Mouse (Mus musculus) Patski (cell line): ENCODE measurements at regions not wholly inside any gene's neighbourhood (a gene's known extent, or its start where the extent isn't known, plus 50 kb on each side); places are given as distances from the start of the nearest gene placed in this dataset.
"Not testable (repeated sequence)": the region's sequence is repeated elsewhere in the genome, so short reads cannot be mapped to it uniquely, and the experiment has no call there.

Experiments
- ATAC-seq: fragments of 100-300 bp; one replicate; pipeline ENCODE4 v1.8.0; 2021
- CTCF ChIA-PET: fragments of 350-600 bp; sonication (Branson Sonifier 250); formaldehyde crosslinking; loops from one replicate; lab custom pipeline; 2022; ENCODE audit warnings: inconsistent platforms; lab: Charles Lee
- POLR2A ChIA-PET: fragments of 350-600 bp; sonication (Branson Sonifier 250); formaldehyde crosslinking; loops from one replicate; lab custom pipeline; 2022; ENCODE audit warnings: antibody characterized with exemption, inconsistent platforms; lab: Charles Lee
- DNase-seq: peaks from one replicate; pipeline ENCODE4 v3.0.0-alpha.2; 2011; ENCODE audit warnings: low read depth, low spot score
- H3K27me3 ChIP-seq: fragments of 371-371 bp; one replicate; pipeline ENCODE4 v1.5.1; 2021
- CTCF ChIP-seq: fragments of 100-300 bp; IDR thresholded peaks from one replicate; pipeline ENCODE4 v1.5.1; 2021
- in situ Hi-C: fragments of 300-500 bp; cut with MboI; formaldehyde crosslinking; loops from 3 replicates; pipeline ENCODE4 v1.11.1; 2018; ENCODE audit warnings: low pct_unique_long_range_greater_than_20kb, mixed read lengths

DNA sequence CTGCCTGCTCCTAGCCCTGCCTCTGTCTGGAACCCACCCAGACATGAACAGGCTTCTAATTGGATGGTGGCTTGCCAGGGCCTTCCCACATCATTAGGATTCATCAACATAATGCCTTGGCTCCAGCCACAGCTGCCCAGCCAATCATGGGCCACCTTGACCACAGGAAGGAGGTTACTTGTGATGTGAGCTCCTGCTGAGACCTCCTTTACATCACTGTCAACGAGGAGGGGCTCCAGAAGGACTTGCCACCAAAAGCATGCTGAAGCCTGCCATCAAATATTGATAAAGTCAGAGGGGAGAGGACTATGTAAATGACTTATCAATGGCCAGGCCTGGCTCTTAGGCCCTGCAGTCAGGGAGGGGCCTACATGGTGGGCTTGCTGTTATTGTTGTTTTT lies 175.6 kb downstream of the Map1s start:
- H3K27me3 ChIP-seq, POLR2A ChIA-PET, CTCF ChIA-PET, ATAC-seq, DNase-seq: not testable (repeated sequence)
- in situ Hi-C loops, result loop anchor here (5.0 kb wide), 1 partner anchor 781 kb away; no protein-coding TSS in a partner anchor

- in situ Hi-C loops, result loop anchor here (25.0 kb wide), 2 partner anchors 110 to 860 kb away; no protein-coding TSS in a partner anchor
- POLR2A ChIA-PET, DNase-seq, ATAC-seq, CTCF ChIA-PET, H3K27me3 ChIP-seq: not testable (repeated sequence)
Measured at GRCm38 (mm10) chr8:71127131-71127530, 145.4 kb upstream of the Myo9b start.

- ChIA-PET POLR2A (no interaction called here), CTCF (no interaction called here)
- DNase-seq (no peak), ATAC-seq (no peak)
- in situ Hi-C loops, result loop anchor here (25.0 kb wide), 2 partner anchors 107 to 857 kb away; no protein-coding TSS in a partner anchor
- H3K27me3 ChIP-seq, result peaks cover 7% of the 10 kb centered on the region
- no peak for TF ChIP-seq CTCF
Measured at GRCm38 (mm10) chr8:71130411-71131261, 141.9 kb upstream of the Myo9b start.

- TF ChIP-seq CTCF, result no peak
- POLR2A ChIA-PET, result no interaction called here
- ATAC-seq, result no peak
- in situ Hi-C loops, result loop anchor here (25.0 kb wide), 2 partner anchors 106 to 856 kb away; no protein-coding TSS in a partner anchor
- CTCF ChIA-PET, result no interaction called here
- peaks cover 7% of the 10 kb centered on the region for H3K27me3 ChIP-seq
- no peak for DNase-seq
Measured at GRCm38 (mm10) chr8:71131327-71132089, 141.0 kb upstream of the Myo9b start.

GRCm38 (mm10) chr8:71132898-71133297 lies 139.6 kb upstream of the Myo9b start:
- H3K27me3 ChIP-seq, ATAC-seq, POLR2A ChIA-PET, CTCF ChIA-PET, DNase-seq: not testable (repeated sequence)
- in situ Hi-C loops, result loop anchor here (25.0 kb wide), 2 partner anchors 104 to 854 kb away; no protein-coding TSS in a partner anchor

GRCm38 (mm10) chr8:71137131-71137530 lies 135.4 kb upstream of the Myo9b start:
- POLR2A ChIA-PET, H3K27me3 ChIP-seq, ATAC-seq, DNase-seq, CTCF ChIA-PET: not testable (repeated sequence)
- in situ Hi-C loops, result loop anchor here (25.0 kb wide), 2 partner anchors 100 to 850 kb away; no protein-coding TSS in a partner anchor

DNA sequence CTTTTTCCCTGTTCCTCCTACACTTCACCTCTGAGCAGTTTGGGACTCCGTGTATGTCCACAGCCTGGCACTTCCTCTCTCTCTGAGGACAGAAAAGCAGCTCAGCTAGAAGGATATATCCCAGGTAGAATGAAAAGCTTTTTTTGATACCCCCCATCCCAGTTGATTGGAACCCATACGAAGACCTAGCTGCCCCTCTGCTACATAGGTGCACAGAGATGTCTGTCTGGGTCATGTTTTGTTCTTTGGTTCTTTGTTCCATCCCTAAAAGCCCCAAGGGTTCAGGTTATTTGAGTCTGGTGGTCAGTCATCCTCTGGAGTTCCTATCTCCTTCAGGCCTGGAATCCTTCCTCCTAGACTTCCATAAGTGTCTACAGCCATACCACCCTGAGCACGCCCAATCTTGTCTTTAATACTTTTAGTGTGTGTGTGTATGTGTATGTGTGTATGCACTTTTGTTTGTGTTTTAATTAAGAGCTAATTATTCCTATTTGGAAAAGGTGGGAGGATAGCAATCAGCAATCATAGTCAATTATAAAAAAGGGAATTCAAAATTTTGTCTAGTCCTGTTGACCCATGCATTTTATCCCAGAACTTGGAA lies 130.0 kb upstream of the Myo9b start:
- POLR2A ChIA-PET, ATAC-seq, DNase-seq, CTCF ChIA-PET, H3K27me3 ChIP-seq: not testable (repeated sequence)
- in situ Hi-C loops, result loop anchor here (25.0 kb wide), 2 partner anchors 95 to 845 kb away; no protein-coding TSS in a partner anchor

DNA sequence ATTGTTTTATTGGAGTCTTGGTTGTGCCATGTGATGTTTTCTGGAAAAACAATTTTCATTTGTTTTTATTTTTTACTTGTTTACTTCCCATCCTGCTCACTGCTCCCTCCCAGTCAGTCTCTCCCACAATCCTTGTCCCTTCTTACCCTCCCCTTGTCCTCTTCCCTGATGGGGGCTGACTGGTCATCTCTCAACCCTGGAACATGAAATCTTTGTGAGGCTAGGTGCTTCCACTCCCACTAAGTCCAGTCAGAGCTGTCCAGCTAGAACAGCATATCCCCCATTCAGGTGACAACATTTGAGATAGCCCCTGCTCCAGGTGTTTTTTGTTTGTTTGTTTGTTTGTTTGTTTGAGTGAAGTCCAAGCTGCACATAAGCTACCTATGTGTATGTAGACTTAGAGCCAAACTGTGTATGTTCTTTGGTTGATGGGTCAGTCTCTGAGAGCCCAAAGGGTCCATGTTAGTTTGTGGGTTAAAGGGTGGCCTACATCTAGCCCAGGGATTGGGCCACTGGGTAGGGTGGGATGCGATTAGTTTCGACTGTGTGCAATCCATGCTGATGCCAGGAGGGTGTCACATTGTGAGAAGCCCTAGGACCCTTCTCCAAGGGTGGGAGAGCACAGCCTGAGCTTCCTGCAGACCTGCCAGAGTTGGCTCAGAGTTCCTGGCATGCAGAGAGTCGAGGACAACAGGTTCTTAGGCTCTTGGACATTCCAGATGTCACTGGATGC lies 100.9 kb upstream of the Myo9b start:
- ATAC-seq, in situ Hi-C loops, POLR2A ChIA-PET, H3K27me3 ChIP-seq, CTCF ChIA-PET, DNase-seq: not testable (repeated sequence)

- POLR2A ChIA-PET, CTCF ChIA-PET, in situ Hi-C loops, DNase-seq, ATAC-seq, H3K27me3 ChIP-seq: not testable (repeated sequence)
Measured at GRCm38 (mm10) chr8:71192939-71193338, 79.6 kb upstream of the Myo9b start.

GRCm38 (mm10) chr8:71195006-71195722 lies 77.3 kb upstream of the Myo9b start:
- ATAC-seq, H3K27me3 ChIP-seq, POLR2A ChIA-PET, CTCF ChIA-PET, DNase-seq, in situ Hi-C loops: not testable (repeated sequence)
